Mouse (Mus musculus): Measurements from ENCODE around the gene Rhd. TPM values are rescaled to one million over a fixed set of nuclear protein-coding genes. Genes with fewer than 3 reads are reported as not detected.
A peak's percentile ranks its signal among the peaks of the same experiment; 100 is the strongest.

Rhd gene
- polyA plus RNA-seq, 1 experiment from 2014 or later, result 0.32 TPM

GRCm38 (mm10) chr4:134929536-134929935 lies 65.2 kb downstream of the Rhd start:
- Histone ChIP-seq H3K27me3 (ENCODE audit: insufficient read depth, low read length) (no peaks in the 10 kb centered on the region), H3K36me3 (ENCODE audit: insufficient read depth, low read length) (peaks cover 39% of the 10 kb centered on the region), H3K4me2 (ENCODE audit: low read length) (no peak overlapping the region), H3K9ac (ENCODE audit: low read depth, low read length) (no peak overlapping the region), H3K9me3 (replicated peaks; ENCODE audit: low read length) (no peaks in the 10 kb centered on the region), H3K4me1 (replicated peaks; ENCODE audit: insufficient read depth, low read length) (peaks cover 11% of the 10 kb centered on the region), H3K4me3 (replicated peaks; ENCODE audit: low read depth, low read length) (no peak overlapping the region), H3K27ac (no peak overlapping the region)
- 82% methylated on average over 4 of the region's 4 CpGs for whole genome bisulfite sequencing
- ATAC-seq (replicated peaks; ENCODE audit: low FRiP score, low read depth), result no peak
- TF ChIP-seq CTCF (IDR thresholded peaks at IDR 0.05; ENCODE audit: low read depth), result no peak
- no peak for DNase-seq (ENCODE audit: low spot score)

DNA sequence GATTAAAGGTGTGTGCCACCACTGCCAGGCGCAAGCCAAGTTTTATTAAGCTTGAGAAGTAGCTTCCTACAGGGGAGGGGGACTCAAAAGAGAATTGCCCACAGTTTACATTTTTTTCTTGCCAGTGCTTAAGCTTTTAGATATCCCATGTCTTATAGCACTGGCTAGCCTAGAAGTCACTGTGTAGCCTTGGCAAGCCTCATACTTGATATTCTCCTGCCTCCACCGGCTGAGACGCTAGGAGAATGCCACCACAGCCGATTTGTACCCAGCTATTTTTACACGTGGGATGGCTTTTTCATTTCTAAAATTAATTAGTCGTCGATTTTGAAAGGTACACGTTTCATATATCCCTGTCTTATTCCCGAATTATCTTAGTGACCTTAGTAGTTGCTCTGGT lies 65.9 kb downstream of the Rhd start:
- Histone ChIP-seq H3K9ac (ENCODE audit: low read depth, low read length) (0 out of 2 replicates have a peak overlapping the region, but pooled peaks have one; percentile 93), H3K27ac (peak overlapping the region; percentile 90)
- ATAC-seq (replicated peaks; ENCODE audit: low FRiP score, low read depth), result no peak

GRCm38 (mm10) chr4:134930684-134931481 lies 66.5 kb downstream of the Rhd start, which contains the start of gene Syf2:
TSS of gene Syf2 (plus strand) at chr4:134930898.
- peak; percentile 98 for DNase-seq (ENCODE audit: low spot score)
- H3K27ac ChIP-seq, result peak within 1 kb of the TSS; percentile 90

More for the DNA sequence above, 65.9 kb downstream of the Rhd start:
- Histone ChIP-seq H3K9me3 (replicated peaks; ENCODE audit: low read length) (no peaks in the 10 kb centered on the region), H3K36me3 (ENCODE audit: insufficient read depth, low read length) (peaks cover 45% of the 10 kb centered on the region), H3K4me3 (replicated peaks; ENCODE audit: low read depth, low read length) (peak overlapping the region; percentile 96), H3K4me2 (ENCODE audit: low read length) (peak overlapping the region; percentile 80), H3K27me3 (ENCODE audit: insufficient read depth, low read length) (no peaks in the 10 kb centered on the region), H3K4me1 (replicated peaks; ENCODE audit: insufficient read depth, low read length) (peaks cover 11% of the 10 kb centered on the region)
- 28% methylated on average over 9 of the region's 9 CpGs for WGBS
- no peak for DNase-seq (ENCODE audit: low spot score)
- no peak for TF ChIP-seq CTCF (IDR thresholded peaks at IDR 0.05; ENCODE audit: low read depth)

GRCm38 (mm10) chr4:134937240-134938176 lies 73.2 kb downstream of the Rhd start:
- no peaks in the 10 kb centered on the region for H3K27me3 ChIP-seq (ENCODE audit: insufficient read depth, low read length)
- no peak overlapping the region for H3K27ac ChIP-seq
- no peak for ATAC-seq (replicated peaks; ENCODE audit: low FRiP score, low read depth)
- TF ChIP-seq CTCF (IDR thresholded peaks at IDR 0.05; ENCODE audit: low read depth), result no peak
- H3K4me2 ChIP-seq (ENCODE audit: low read length), result no peak overlapping the region
- H3K36me3 ChIP-seq (ENCODE audit: insufficient read depth, low read length), result peaks cover 31% of the 10 kb centered on the region
- no peaks in the 10 kb centered on the region for H3K9me3 ChIP-seq (replicated peaks; ENCODE audit: low read length)
- H3K4me1 ChIP-seq (replicated peaks; ENCODE audit: insufficient read depth, low read length), result no peaks in the 10 kb centered on the region
- H3K9ac ChIP-seq (ENCODE audit: low read depth, low read length), result no peak overlapping the region
- no peak overlapping the region for H3K4me3 ChIP-seq (replicated peaks; ENCODE audit: low read depth, low read length)
- no peak for DNase-seq (ENCODE audit: low spot score)
- WGBS, result 37% methylated on average over 17 of the region's 17 CpGs

More at GRCm38 (mm10) chr4:134930684-134931481, 66.5 kb downstream of the Rhd start, which contains the start of gene Syf2:
- WGBS, result under 1% methylated on average over 68 of the region's 68 CpGs
- peak; percentile 92 for ATAC-seq (replicated peaks; ENCODE audit: low FRiP score, low read depth)
- Histone ChIP-seq H3K4me2 (ENCODE audit: low read length) (peak within 1 kb of the TSS; percentile 80), H3K9me3 (replicated peaks; ENCODE audit: low read length) (no peaks in the 10 kb centered on the region), H3K27me3 (ENCODE audit: insufficient read depth, low read length) (no peaks in the 10 kb centered on the region), H3K4me3 (replicated peaks; ENCODE audit: low read depth, low read length) (peak within 1 kb of the TSS; percentile 96), H3K9ac (ENCODE audit: low read depth, low read length) (peak within 1 kb of the TSS; percentile 93), H3K4me1 (replicated peaks; ENCODE audit: insufficient read depth, low read length) (peaks cover 9% of the 10 kb centered on the region), H3K36me3 (ENCODE audit: insufficient read depth, low read length) (peaks cover 45% of the 10 kb centered on the region)
- TF ChIP-seq CTCF (IDR thresholded peaks at IDR 0.05; ENCODE audit: low read depth), result no peak

- no peaks in the 10 kb centered on the region for H3K9me3 ChIP-seq (replicated peaks; ENCODE audit: low read length)
- 0 out of 2 replicates have a peak overlapping the region, but pooled peaks have one; percentile 5 for H3K4me3 ChIP-seq (replicated peaks; ENCODE audit: low read depth, low read length)
- no peak overlapping the region for H3K9ac ChIP-seq (ENCODE audit: low read depth, low read length)
- no peak overlapping the region for H3K27ac ChIP-seq
- H3K27me3 ChIP-seq (ENCODE audit: insufficient read depth, low read length), result no peaks in the 10 kb centered on the region
- H3K4me1 ChIP-seq (replicated peaks; ENCODE audit: insufficient read depth, low read length), result no peaks in the 10 kb centered on the region
- H3K4me2 ChIP-seq (ENCODE audit: low read length), result peak overlapping the region; percentile 47
- peaks cover 19% of the 10 kb centered on the region for H3K36me3 ChIP-seq (ENCODE audit: insufficient read depth, low read length)
- ATAC-seq (replicated peaks; ENCODE audit: low FRiP score, low read depth) (no peak), DNase-seq (ENCODE audit: low spot score) (no peak)
- 26% methylated on average over 9 of the region's 9 CpGs for WGBS
- TF ChIP-seq CTCF (IDR thresholded peaks at IDR 0.05; ENCODE audit: low read depth), result no peak
These were observed 75.6 kb downstream of the Rhd start for GRCm38 (mm10) chr4:134939900-134940299.

All from kidney, postnatal 0 days (tissue).